Mouse (Mus musculus) hindbrain, embryonic 14.5 days (tissue): ENCODE results near the gene Gys1. TPM values are rescaled to one million over a fixed set of nuclear protein-coding genes. Genes with fewer than 3 reads are reported as not detected.
"Not testable (repeated sequence)": the region's sequence is repeated elsewhere in the genome, so short reads cannot be mapped to it uniquely, and the experiment has no call there.

Experiments
- ATAC-seq: fragments of 200-750 bp; cut with Nextera tagmentation; 2 replicates; pipeline ENCODE4 v1.8.0; 2017; ENCODE audit warnings: moderate number of reproducible peaks, mild to moderate bottlenecking, moderate TSS enrichment, moderate library complexity; ENCODE audit not compliant: low FRiP score
- DNase-seq: peaks from one replicate; pipeline ENCODE4 v3.0.0-alpha.2; 2015; ENCODE audit warnings: low spot score
- H3K27ac ChIP-seq: fragments of 300-500 bp; sonication (generic); 2 replicates; pipeline ENCODE4 v1.5.1; 2014; ENCODE audit warnings: mild to moderate bottlenecking, moderate library complexity
- H3K27me3 ChIP-seq: fragments of 300-500 bp; sonication (generic); 2 replicates; pipeline ENCODE4 v1.6.1; 2014; ENCODE audit warnings: mild to moderate bottlenecking, low read length, mixed read lengths; ENCODE audit not compliant: control insufficient read depth, insufficient read depth
- H3K36me3 ChIP-seq: fragments of 300-500 bp; sonication (generic); replicated peaks from 2 replicates; pipeline ENCODE4 v1.6.1; 2014; ENCODE audit not compliant: control insufficient read depth, insufficient read depth
- H3K4me1 ChIP-seq: fragments of 300-500 bp; sonication (generic); replicated peaks from 2 replicates; pipeline ENCODE4 v1.6.1; 2014; ENCODE audit warnings: antibody characterized with exemption, low read length, mixed read lengths; ENCODE audit not compliant: control insufficient read depth, insufficient read depth
- H3K4me2 ChIP-seq: fragments of 300-500 bp; sonication (generic); replicated peaks from 2 replicates; pipeline ENCODE4 v1.6.1; 2014; ENCODE audit warnings: mild to moderate bottlenecking, moderate library complexity
- H3K4me3 ChIP-seq: fragments of 300-500 bp; sonication (generic); replicated peaks from 2 replicates; pipeline ENCODE4 v1.5.1; 2014; ENCODE audit warnings: mild to moderate bottlenecking, low read length
- H3K9ac ChIP-seq: fragments of 300-500 bp; sonication (generic); 2 replicates; pipeline ENCODE4 v1.6.1; 2014
- H3K9me3 ChIP-seq: fragments of 300-500 bp; sonication (generic); 2 replicates; pipeline ENCODE4 v1.6.1; 2016; ENCODE audit warnings: low read length; ENCODE audit not compliant: control insufficient read depth
- WGBS: fragments of 180-500 bp; shearing (Covaris S2); extraction: QIAGEN DNeasy Blood & Tissue Kit; methylation state at CpG from one replicate; pipeline ENCODE4 v1.1.7; 2014; 5-methylcytosine and 5-hydroxymethylcytosine counted together
- polyA plus RNA-seq: library from polyadenylated mRNA; unstranded; fragments of >200 nt; fragmentation: Nextera tagmentation; extraction: Ambion mirVana; gene quantifications from 2 replicates; pipeline ENCODE4 v1.2.1, GENCODE M21; 2014

Gys1 gene
- polyA plus RNA-seq, 1 experiment from 2014 or later, result 17.8 TPM

- WGBS, result 98% methylated on average over 5 of the region's 5 CpGs
- not testable (repeated sequence) for DNase-seq, H3K4me2 ChIP-seq, H3K36me3 ChIP-seq, H3K27me3 ChIP-seq, H3K4me1 ChIP-seq, H3K4me3 ChIP-seq, ATAC-seq, H3K27ac ChIP-seq, H3K9me3 ChIP-seq, H3K9ac ChIP-seq
Measured at GRCm38 (mm10) chr7:45484985-45485384, 50.3 kb downstream of the Gys1 start.

GRCm38 (mm10) chr7:45486158-45486557 is 51.5 kb downstream of the Gys1 start:
- WGBS, result 92% methylated on average over 7 of the region's 7 CpGs
- Histone ChIP-seq H3K9ac (no peak overlapping the region), H3K36me3 (no peaks in the 10 kb centered on the region), H3K27me3 (no peaks in the 10 kb centered on the region), H3K4me1 (peaks cover 11% of the 10 kb centered on the region; the same call in 1 of the 2 replicates), H3K27ac (no peak overlapping the region), H3K4me2 (no peak overlapping the region), H3K9me3 (no peaks in the 10 kb centered on the region), H3K4me3 (no peak overlapping the region)
- ATAC-seq, result no peak
- DNase-seq, result no peak

- ATAC-seq (no peak), DNase-seq (no peak)
- H3K4me1 ChIP-seq, result peaks cover 11% of the 10 kb centered on the region; the same call in 1 of the 2 replicates
- no peaks in the 10 kb centered on the region for H3K27me3 ChIP-seq
- WGBS, result 84% methylated on average over 12 of the region's 12 CpGs
- H3K4me2 ChIP-seq, result peak within 1 kb of the TSS; percentile 71; the same call in 1 of the 2 replicates
- 0 out of 2 replicates have a peak, but pooled peaks cover under 1% of the 10 kb centered on the region for H3K36me3 ChIP-seq
- H3K9me3 ChIP-seq, result no peaks in the 10 kb centered on the region
- no peak within 1 kb of the TSS for H3K4me3 ChIP-seq
- H3K9ac ChIP-seq, result 0 out of 2 replicates have a peak within 1 kb of the TSS, but pooled peaks have one; percentile 62
- no peak within 1 kb of the TSS for H3K27ac ChIP-seq
Measured at GRCm38 (mm10) chr7:45486761-45487415, 52.2 kb downstream of the Gys1 start, which contains the start of gene Gm45808. TSS of gene Gm45808 (minus strand) at chr7:45486811.

DNA sequence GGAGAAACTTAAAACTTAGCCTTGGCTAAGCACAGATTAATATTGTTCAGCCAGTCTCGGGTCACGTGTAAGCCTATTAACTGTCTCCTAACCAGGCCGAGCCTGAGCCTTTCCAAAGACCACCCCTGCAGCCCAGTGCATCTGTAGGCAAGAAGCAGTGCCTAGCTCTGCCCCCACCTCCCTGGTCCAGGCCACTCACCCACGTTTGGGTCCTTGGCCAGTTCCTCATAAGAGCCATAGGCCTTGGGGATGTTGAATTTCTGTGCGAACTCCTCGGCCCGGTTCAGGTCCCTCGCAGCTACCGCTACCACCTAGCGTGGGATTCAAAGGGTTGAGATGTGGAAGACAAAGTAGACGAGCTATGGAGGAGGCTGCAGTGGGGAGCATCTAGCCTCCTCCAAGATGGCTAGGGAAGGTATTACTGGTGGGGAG is 53.2 kb downstream of the Gys1 start:
- Histone ChIP-seq H3K9ac (peak overlapping the region; percentile 62), H3K27ac (peak overlapping the region; percentile 88), H3K4me1 (peaks cover 11% of the 10 kb centered on the region; the same call in 1 of the 2 replicates), H3K4me3 (peak overlapping the region; percentile 40), H3K4me2 (peak overlapping the region; percentile 71), H3K36me3 (peaks cover 10% of the 10 kb centered on the region; the same call in 1 of the 2 replicates), H3K27me3 (no peaks in the 10 kb centered on the region), H3K9me3 (no peaks in the 10 kb centered on the region)
- WGBS, result 16% methylated on average over 11 of the region's 11 CpGs
- DNase-seq (peak; percentile 37), ATAC-seq (peak; percentile 76; the same call in 1 of the 2 replicates)

DNA sequence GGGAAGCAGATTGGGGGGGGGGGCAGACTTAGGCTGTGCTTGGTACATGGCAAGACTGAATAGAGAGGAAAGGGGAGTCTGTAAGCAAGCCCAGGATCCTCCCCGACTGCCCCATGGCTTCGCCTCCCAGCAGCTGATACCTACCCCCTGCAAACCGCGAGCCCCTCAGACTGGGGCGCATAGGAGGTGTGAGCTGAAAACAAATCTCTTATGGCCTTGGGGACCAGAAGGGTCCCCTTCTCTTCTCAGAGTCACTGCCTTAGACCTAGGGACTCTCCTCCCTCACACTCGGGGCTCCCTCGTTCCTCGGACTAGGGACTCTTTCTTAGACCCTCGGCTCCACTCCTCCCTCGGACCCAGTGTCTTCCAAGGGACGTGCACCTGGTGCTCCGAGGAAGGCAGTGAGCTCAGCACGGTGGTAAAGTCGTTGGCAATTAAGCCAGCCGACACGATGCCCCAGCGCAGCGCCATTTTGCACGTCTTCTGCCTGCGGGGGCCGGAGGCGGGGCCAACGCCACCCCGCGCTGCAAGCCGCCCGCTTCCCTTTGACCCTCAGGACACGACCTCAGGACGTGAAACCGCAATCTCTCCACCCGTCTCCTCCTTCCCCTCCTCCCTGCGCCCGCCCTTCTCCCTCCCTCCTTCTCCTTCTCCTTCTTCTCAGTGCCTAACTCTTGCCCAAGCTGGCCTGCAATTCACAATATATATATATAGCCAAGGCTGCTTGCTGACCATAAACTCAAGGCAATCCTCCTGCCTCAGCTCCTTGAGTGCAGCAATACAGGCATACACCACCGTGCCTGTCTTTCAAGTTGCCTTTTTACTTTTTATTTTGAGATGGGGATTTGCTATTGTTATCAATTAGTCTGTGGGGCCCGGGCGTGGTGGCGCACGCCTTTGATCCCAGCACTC is 53.9 kb downstream of the Gys1 start, which contains the start of gene Dhdh:
Gene Dhdh, minus strand, starts transcription at position 513 of the 912 bp plus-strand sequence.
- Histone ChIP-seq H3K9ac (peak within 1 kb of the TSS; percentile 62), H3K4me3 (peak within 1 kb of the TSS; percentile 40), H3K27ac (peak within 1 kb of the TSS; percentile 88), H3K4me1 (peaks cover 11% of the 10 kb centered on the region; the same call in 1 of the 2 replicates), H3K27me3 (no peaks in the 10 kb centered on the region), H3K4me2 (peak within 1 kb of the TSS; percentile 71), H3K9me3 (no peaks in the 10 kb centered on the region), H3K36me3 (peaks cover 17% of the 10 kb centered on the region; the same call in 1 of the 2 replicates)
- ATAC-seq (peak; percentile 62), DNase-seq (peak; percentile 47)
- WGBS, result 6% methylated on average over 37 of the region's 38 CpGs

GRCm38 (mm10) chr7:45489578-45489977 is 54.9 kb downstream of the Gys1 start:
- Histone ChIP-seq H3K9me3 (no peaks in the 10 kb centered on the region), H3K4me2 (no peak overlapping the region), H3K4me1 (peaks cover 11% of the 10 kb centered on the region; the same call in 1 of the 2 replicates), H3K27ac (no peak overlapping the region), H3K9ac (no peak overlapping the region), H3K27me3 (no peaks in the 10 kb centered on the region), H3K4me3 (no peak overlapping the region), H3K36me3 (peaks cover 28% of the 10 kb centered on the region)
- DNase-seq (no peak), ATAC-seq (no peak)
- 83% methylated on average over 7 of the region's 7 CpGs for WGBS

DNA sequence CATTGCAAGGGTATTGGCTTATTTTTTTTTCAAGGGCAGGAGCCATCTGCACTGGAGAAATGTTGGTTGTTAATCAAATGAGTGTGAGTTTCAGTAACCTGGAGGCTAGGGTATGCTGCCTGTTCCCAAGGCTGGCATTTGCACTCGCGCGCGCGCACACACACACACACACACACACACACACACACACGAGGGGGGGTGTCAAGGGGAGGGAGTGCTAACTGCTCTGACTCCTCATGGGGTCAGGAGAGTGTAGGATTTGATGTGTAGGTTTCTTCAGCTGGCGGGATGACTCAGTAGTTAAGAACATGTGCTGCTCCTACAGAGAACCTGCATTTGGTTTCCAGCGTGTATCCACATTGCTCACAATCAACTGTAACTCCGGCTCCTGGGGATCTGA is 56.2 kb downstream of the Gys1 start:
- no peak overlapping the region for H3K4me3 ChIP-seq
- WGBS, result 50% methylated on average over 9 of the region's 9 CpGs
- no peaks in the 10 kb centered on the region for H3K9me3 ChIP-seq
- peaks cover 11% of the 10 kb centered on the region; the same call in 1 of the 2 replicates for H3K4me1 ChIP-seq
- no peaks in the 10 kb centered on the region for H3K27me3 ChIP-seq
- ATAC-seq (no peak), DNase-seq (no peak)
- H3K27ac ChIP-seq, result 0 out of 2 replicates have a peak overlapping the region, but pooled peaks have one; percentile 3
- H3K36me3 ChIP-seq, result peaks cover 40% of the 10 kb centered on the region
- H3K9ac ChIP-seq, result no peak overlapping the region
- no peak overlapping the region for H3K4me2 ChIP-seq

DNA sequence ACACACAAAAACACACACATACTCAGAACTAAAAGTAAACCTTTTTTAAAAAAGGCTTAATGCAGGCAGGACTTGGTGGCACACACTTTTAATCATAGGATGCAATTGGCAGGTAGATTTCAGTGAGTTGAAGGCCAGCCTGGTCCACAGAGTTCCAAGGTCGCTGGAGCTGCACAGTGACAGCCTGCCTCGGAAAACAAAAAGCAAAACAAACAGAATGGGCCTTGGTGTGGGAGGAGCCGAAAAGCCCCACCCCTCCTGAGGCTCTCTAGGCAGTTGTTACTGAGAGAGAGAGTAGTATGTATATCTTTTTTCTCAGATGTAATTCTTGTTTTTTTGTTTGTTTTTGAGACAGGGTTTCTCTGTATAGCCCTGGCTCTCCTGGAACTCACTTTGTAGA is 56.6 kb downstream of the Gys1 start:
- WGBS, result 21% methylated on average over 3 of the region's 3 CpGs
- ATAC-seq (no peak), DNase-seq (no peak)
- Histone ChIP-seq H3K4me3 (no peak overlapping the region), H3K27me3 (no peaks in the 10 kb centered on the region), H3K9ac (no peak overlapping the region), H3K4me1 (peaks cover 11% of the 10 kb centered on the region; the same call in 1 of the 2 replicates), H3K9me3 (no peaks in the 10 kb centered on the region), H3K27ac (no peak overlapping the region), H3K4me2 (no peak overlapping the region), H3K36me3 (peaks cover 44% of the 10 kb centered on the region)
